Mouse (Mus musculus) cerebellum, adult 8-10 months (tissue): ENCODE data around the gene Atp8a2.

ENCODE experiments used
- DNase-seq: peaks from one replicate; pipeline ENCODE4 v3.0.0; 2022

The Atp8a2 gene

GRCm38 (mm10) chr14:60196884-60197283, at the start of gene Atp8a2:
Gene Atp8a2 (minus strand): TSS chr14:60197179.
- DNase-seq, result no peak

GRCm38 (mm10) chr14:60238551-60238950, 41.6 kb upstream of the Atp8a2 start:
- no peak for DNase-seq

GRCm38 (mm10) chr14:60219886-60220285, 22.9 kb upstream of the Atp8a2 start:
- no peak for DNase-seq

GRCm38 (mm10) chr14:60217616-60218015, 20.6 kb upstream of the Atp8a2 start:
- no peak for DNase-seq

GRCm38 (mm10) chr14:60216125-60216524, 19.1 kb upstream of the Atp8a2 start:
- no peak for DNase-seq

- no peak for DNase-seq
Measured at GRCm38 (mm10) chr14:60215000-60215399, 18.0 kb upstream of the Atp8a2 start.

- no peak for DNase-seq
Measured at GRCm38 (mm10) chr14:60214040-60214439, 17.1 kb upstream of the Atp8a2 start.

- DNase-seq, result no peak
Measured at GRCm38 (mm10) chr14:60209166-60209565, 12.2 kb upstream of the Atp8a2 start.

GRCm38 (mm10) chr14:60204993-60205392, 8.0 kb upstream of the Atp8a2 start:
- no peak for DNase-seq

GRCm38 (mm10) chr14:60195999-60196398, 980 bp downstream of the Atp8a2 start:
- DNase-seq, result no peak

- no peak for DNase-seq
Measured at GRCm38 (mm10) chr14:60194606-60195005, 2.4 kb downstream of the Atp8a2 start.

GRCm38 (mm10) chr14:60189771-60190170, 7.2 kb downstream of the Atp8a2 start:
- DNase-seq, result no peak

- DNase-seq, result no peak
Measured at GRCm38 (mm10) chr14:60188201-60188825, 8.7 kb downstream of the Atp8a2 start.

GRCm38 (mm10) chr14:60181306-60181705, 15.7 kb downstream of the Atp8a2 start:
- no peak for DNase-seq

GRCm38 (mm10) chr14:60178571-60178955, 18.4 kb downstream of the Atp8a2 start:
- no peak for DNase-seq

GRCm38 (mm10) chr14:60177614-60178570, 19.1 kb downstream of the Atp8a2 start:
- DNase-seq, result peak; percentile 62

GRCm38 (mm10) chr14:60176891-60177613, 19.9 kb downstream of the Atp8a2 start:
- peak; percentile 76 for DNase-seq

GRCm38 (mm10) chr14:60176469-60176890, 20.5 kb downstream of the Atp8a2 start:
- DNase-seq, result no peak

- no peak for DNase-seq
Measured at GRCm38 (mm10) chr14:60172286-60173055, 24.5 kb downstream of the Atp8a2 start.

- DNase-seq, result no peak
Measured at GRCm38 (mm10) chr14:60170845-60171610, 26.0 kb downstream of the Atp8a2 start.

- no peak for DNase-seq
Measured at GRCm38 (mm10) chr14:60163367-60163766, 33.6 kb downstream of the Atp8a2 start.

- no peak for DNase-seq
Measured at GRCm38 (mm10) chr14:60152373-60152772, 44.6 kb downstream of the Atp8a2 start.
